Mouse (Mus musculus) cortical plate, adult 2 months (tissue): ENCODE data around the gene Ankrd33.

Experiments
- CTCF ChIP-seq: fragments of 200-500 bp; IDR thresholded peaks from 2 replicates; pipeline ENCODE4 v1.5.1; 2011; ENCODE audit warnings: mild to moderate bottlenecking, control low read depth, low read length; ENCODE audit not compliant: insufficient read depth; ENCODE audit errors: extremely low read depth
- POLR2A ChIP-seq: fragments of 200-500 bp; IDR thresholded peaks from 2 replicates; pipeline ENCODE4 v1.6.1; 2011; ENCODE audit warnings: mild to moderate bottlenecking, low read length, control low read depth; ENCODE audit not compliant: insufficient read depth; ENCODE audit errors: extremely low read depth

- no peak for TF ChIP-seq CTCF
- TF ChIP-seq POLR2A: no peak
Observed at GRCm38 (mm10) chr15:101163056-101163458, 47.5 kb downstream of the Ankrd33 start.
